Mouse (Mus musculus) liver, postnatal 0 days (tissue): Measurements from ENCODE around the gene Gm20696.

ENCODE experiments used
- CTCF ChIP-seq: sonication (generic); IDR thresholded peaks from 2 replicates; pipeline ENCODE4 v1.5.1; 2016; ENCODE audit warnings: antibody characterized with exemption, low read depth
- EP300 ChIP-seq: IDR thresholded peaks from 2 replicates; pipeline ENCODE4 v1.6.1; 2016; ENCODE audit warnings: antibody characterized with exemption, low read depth, mild to moderate bottlenecking

- TF ChIP-seq CTCF (no peak), EP300 (no peak)
Measured at GRCm38 (mm10) chr6:99617415-99617814, 49.2 kb downstream of the Gm20696 start.
